Mouse (Mus musculus): ENCODE measurements at regions not wholly inside any gene's neighbourhood (a gene's known extent, or its start where the extent isn't known, plus 50 kb on each side); places are given as distances from the start of the nearest gene placed in this dataset.

GRCm38 (mm10) chr15:67989428-67990272, 1488.9 kb upstream of the Lrrc6 start:
- TF ChIP-seq CTCF (IDR thresholded peaks at IDR 0.05; ENCODE audit: low read depth, low read length): no peak
- TF ChIP-seq EP300 (IDR thresholded peaks at IDR 0.05; ENCODE audit: insufficient read depth, low read depth, low read length): no peak

Measured in ES-Bruce4 (cell line).